Mouse (Mus musculus) neural tube, embryonic 13.5 days (tissue): ENCODE data around the gene Nav2. TPM values are rescaled to one million over a fixed set of nuclear protein-coding genes. Genes with fewer than 3 reads are reported as not detected.
A peak's percentile ranks its signal among the peaks of the same experiment; 100 is the strongest.

ENCODE experiments used
- ATAC-seq: fragments of 200-750 bp; cut with Nextera tagmentation; 2 replicates; pipeline ENCODE4 v1.8.0; 2017; ENCODE audit warnings: low read depth, mild to moderate bottlenecking, moderate TSS enrichment, moderate library complexity
- H3K27ac ChIP-seq: fragments of 300-500 bp; sonication (generic); replicated peaks from 2 replicates; pipeline ENCODE4 v1.5.1; 2015; ENCODE audit warnings: moderate library complexity, mild to moderate bottlenecking, inconsistent platforms
- H3K27me3 ChIP-seq: fragments of 300-500 bp; sonication (generic); 2 replicates; pipeline ENCODE4 v1.6.1; 2015; ENCODE audit warnings: mild to moderate bottlenecking, inconsistent platforms
- H3K36me3 ChIP-seq: fragments of 300-500 bp; sonication (generic); 2 replicates; pipeline ENCODE4 v1.6.1; 2015; ENCODE audit warnings: mild to moderate bottlenecking, inconsistent platforms
- H3K4me1 ChIP-seq: fragments of 300-500 bp; sonication (generic); replicated peaks from 2 replicates; pipeline ENCODE4 v1.6.1; 2015; ENCODE audit warnings: inconsistent platforms
- H3K4me2 ChIP-seq: fragments of 300-500 bp; sonication (generic); 2 replicates; pipeline ENCODE4 v1.6.1; 2015; ENCODE audit warnings: inconsistent platforms, mild to moderate bottlenecking, moderate library complexity
- H3K4me3 ChIP-seq: fragments of 300-500 bp; sonication (generic); 2 replicates; pipeline ENCODE4 v1.5.1; 2015; ENCODE audit warnings: mild to moderate bottlenecking, inconsistent platforms
- H3K9ac ChIP-seq: fragments of 300-500 bp; sonication (generic); 2 replicates; pipeline ENCODE4 v1.6.1; 2015; ENCODE audit warnings: moderate library complexity, mild to moderate bottlenecking, inconsistent platforms
- H3K9me3 ChIP-seq: fragments of 300-500 bp; sonication (generic); 2 replicates; pipeline ENCODE4 v1.6.1; 2016; ENCODE audit warnings: inconsistent platforms
- WGBS: fragments of 180-500 bp; shearing (Covaris S2); methylation state at CpG from one replicate; pipeline ENCODE4 v1.1.7; 2015; 5-methylcytosine and 5-hydroxymethylcytosine counted together
- polyA plus RNA-seq: library from polyadenylated mRNA; unstranded; fragments of >200 nt; fragmentation: Nextera tagmentation; extraction: Ambion mirVana; gene quantifications from 2 replicates; pipeline ENCODE4 v1.2.1, GENCODE M21; 2015

Gene Nav2
- polyA plus RNA-seq, 1 experiment from 2014 or later = 19.6 TPM

DNA sequence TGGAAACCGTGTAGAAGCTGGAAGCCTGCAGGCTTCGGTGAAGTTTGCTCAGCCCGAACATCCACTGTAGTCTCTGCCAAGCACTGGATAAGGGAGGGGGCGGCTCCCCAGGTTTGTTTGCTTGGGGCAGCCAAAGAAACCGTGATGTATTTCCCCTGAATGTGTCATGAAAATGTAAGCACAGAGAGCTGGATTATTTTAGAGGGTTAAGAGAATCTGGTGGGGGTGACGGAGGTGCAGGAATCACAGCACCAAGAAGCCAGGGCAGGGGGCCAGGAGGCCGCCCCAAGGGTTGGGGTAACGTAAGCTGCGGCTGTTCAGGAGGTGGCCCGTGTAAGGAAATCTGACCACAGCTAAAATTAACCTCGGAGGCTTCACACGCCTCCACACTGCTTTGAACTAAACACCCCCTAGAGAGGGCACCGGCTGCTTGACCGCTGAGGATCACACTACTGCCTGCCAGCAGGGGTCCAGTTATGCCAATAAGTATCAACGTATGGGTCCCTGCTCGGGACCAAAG is 434.6 kb downstream of the Nav2 start:
- Histone ChIP-seq H3K27ac (no peak overlapping the region), H3K36me3 (no peaks in the 10 kb centered on the region), H3K9ac (peak overlapping the region; percentile 35; the same call in 1 of the 2 replicates), H3K4me2 (0 out of 2 replicates have a peak overlapping the region, but pooled peaks have one; percentile 1), H3K27me3 (no peaks in the 10 kb centered on the region), H3K9me3 (no peaks in the 10 kb centered on the region), H3K4me3 (no peak overlapping the region), H3K4me1 (peaks cover 58% of the 10 kb centered on the region)
- ATAC-seq = 0 out of 2 replicates have a peak, but pooled peaks have one; percentile 33
- WGBS = 11% methylated on average over 16 of the region's 16 CpGs

DNA sequence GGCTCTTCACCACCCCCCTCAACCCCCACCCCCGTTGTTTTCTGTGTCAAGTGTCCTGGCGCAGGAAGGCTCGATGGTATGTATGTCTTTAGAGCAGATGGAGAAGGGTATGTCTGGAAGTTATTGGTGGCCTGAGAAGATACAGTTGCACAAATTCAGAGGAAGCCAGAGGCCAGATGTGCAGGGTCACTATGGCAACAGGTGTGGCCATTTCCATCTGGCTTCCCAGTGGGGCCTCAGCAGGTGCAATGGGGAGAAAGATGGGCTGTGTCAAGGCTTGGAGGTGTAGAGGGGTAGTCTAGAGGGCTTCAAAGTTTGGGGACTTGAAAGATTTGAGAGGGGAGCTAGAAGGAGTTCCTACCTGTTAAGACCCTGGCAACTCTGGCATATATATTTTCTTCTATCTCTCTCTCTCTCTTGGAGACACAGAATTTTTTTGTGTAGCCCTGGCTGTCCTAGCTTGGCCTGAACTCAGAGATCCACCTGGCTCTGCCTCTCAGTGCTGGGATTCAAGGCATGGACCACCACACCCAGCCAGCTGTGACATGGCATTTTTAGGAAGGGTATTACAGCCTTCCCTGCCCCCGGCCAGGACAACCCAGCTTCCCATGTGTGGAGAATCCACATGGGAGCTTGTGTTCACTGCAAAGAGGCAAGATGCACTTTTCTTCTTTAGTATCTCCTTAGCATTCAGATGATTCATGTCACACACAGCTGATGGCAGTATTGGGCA is 435.4 kb downstream of the Nav2 start:
- no peak overlapping the region for H3K9ac ChIP-seq
- 23% methylated on average over 4 of the region's 4 CpGs for WGBS
- H3K4me1 ChIP-seq = peaks cover 66% of the 10 kb centered on the region
- H3K4me3 ChIP-seq = no peak overlapping the region
- no peaks in the 10 kb centered on the region for H3K27me3 ChIP-seq
- H3K36me3 ChIP-seq = no peaks in the 10 kb centered on the region
- H3K27ac ChIP-seq = no peak overlapping the region
- no peak overlapping the region for H3K4me2 ChIP-seq
- H3K9me3 ChIP-seq = no peaks in the 10 kb centered on the region
- no peak for ATAC-seq

DNA sequence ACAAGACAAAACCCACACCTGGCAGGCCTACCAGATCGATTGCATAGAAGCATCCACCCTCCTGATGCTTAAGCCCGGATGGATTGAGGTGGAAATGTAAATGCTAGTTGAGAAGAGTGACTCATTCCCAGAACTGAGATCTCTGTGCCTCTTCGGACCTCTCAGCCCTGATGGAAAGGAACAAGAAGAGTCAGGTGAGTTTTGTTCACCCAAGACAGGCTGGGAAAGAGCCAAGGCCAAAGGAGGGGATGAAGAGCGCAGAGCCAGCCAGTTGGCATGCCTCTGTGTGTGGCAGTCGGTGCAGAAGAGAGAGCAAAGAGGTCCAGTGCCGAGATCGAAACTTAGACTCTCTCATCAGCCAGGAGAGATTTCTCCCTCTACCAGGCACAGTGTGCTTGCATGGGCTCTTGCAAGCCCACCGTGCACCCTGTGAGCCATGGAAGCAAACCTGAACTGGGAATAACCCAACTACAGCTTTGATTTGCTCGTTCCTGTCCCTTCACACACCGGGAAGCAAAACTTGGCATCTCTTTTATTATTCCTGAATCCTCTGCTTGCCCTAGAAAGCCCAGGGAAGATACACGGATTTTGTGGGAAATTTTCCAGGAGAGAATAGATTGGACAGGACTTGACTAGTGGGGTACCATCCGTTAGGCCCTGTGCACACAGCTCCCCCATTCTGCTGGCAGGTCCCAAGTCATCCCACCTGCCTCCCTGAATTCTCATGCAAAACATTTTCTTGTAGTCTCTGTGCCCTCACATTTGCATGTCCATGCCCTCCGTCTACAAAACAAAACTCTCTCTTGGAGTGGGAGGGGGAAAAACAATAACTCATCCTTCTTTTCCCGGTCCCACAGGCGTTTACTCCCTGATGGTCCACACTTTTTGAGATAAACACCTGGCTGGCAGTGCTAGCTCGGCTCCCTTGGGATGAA is 439.1 kb downstream of the Nav2 start:
- no peaks in the 10 kb centered on the region for H3K9me3 ChIP-seq
- no peak overlapping the region for H3K4me3 ChIP-seq
- no peak for ATAC-seq
- 26% methylated on average over 16 of the region's 16 CpGs for whole genome bisulfite sequencing
- H3K4me1 ChIP-seq = peaks cover 52% of the 10 kb centered on the region
- H3K36me3 ChIP-seq = no peaks in the 10 kb centered on the region
- H3K27ac ChIP-seq = no peak overlapping the region
- H3K9ac ChIP-seq = no peak overlapping the region
- no peaks in the 10 kb centered on the region for H3K27me3 ChIP-seq
- H3K4me2 ChIP-seq = no peak overlapping the region

DNA sequence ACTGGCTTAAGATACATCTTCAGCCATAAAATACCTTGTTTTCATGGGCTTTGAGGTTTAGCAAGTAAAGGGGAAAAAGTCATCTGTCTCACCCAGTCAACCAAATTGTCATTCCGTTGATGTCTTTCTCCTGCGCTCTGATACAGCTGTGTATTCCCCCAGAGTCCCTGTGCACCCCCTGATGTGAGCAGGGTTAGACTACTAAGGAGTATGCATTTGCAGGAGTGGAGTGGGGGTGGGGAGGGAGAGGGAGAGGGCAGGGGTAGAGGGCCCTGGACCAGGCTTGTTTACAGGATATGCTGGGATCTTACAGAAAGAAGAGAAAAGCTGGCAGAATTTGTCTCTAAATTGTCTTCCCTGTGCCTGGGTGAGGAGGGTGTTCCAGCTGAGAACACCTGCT is 440.1 kb downstream of the Nav2 start:
- H3K9me3 ChIP-seq = no peaks in the 10 kb centered on the region
- H3K4me1 ChIP-seq = peaks cover 42% of the 10 kb centered on the region
- 6% methylated on average over 2 of the region's 2 CpGs for WGBS
- ATAC-seq = no peak
- H3K4me2 ChIP-seq = no peak overlapping the region
- no peak overlapping the region for H3K27ac ChIP-seq
- H3K27me3 ChIP-seq = no peaks in the 10 kb centered on the region
- H3K4me3 ChIP-seq = no peak overlapping the region
- H3K9ac ChIP-seq = no peak overlapping the region
- no peaks in the 10 kb centered on the region for H3K36me3 ChIP-seq

DNA sequence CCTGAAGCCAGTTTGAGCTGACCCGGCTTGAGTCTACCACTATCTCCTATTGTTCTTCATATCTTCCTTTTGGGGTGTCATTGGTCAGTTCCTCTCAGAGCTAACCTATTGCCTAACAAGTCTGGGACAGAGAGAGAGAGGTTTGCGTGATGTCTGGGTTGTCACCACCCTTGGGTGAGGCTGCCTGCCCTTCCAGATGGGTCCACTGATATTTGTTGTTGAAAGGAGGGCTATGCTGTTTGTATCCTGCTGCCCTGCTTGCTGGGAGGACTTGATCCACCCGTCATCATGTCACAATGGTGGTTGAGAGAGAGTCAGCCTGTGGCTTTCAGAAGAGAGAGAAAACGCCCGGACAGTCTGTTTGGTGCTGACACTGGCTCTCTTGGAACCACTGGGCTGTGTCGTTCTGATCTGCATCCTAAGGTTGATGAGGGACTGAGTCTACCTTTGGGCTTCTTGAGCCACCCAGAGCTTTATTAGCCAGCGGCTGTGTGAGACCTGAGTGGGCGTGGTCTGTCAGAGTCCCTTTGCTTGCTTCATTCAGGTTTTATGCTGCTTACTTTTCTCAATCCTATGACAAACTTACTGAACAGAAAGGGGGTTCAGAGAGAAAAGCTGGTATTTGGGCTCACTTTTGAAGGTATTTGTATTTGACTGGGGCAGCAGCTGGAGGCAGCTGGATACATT is 441.9 kb downstream of the Nav2 start:
- H3K27me3 ChIP-seq = no peaks in the 10 kb centered on the region
- H3K4me1 ChIP-seq = peaks cover 54% of the 10 kb centered on the region
- H3K9ac ChIP-seq = no peak overlapping the region
- 81% methylated on average over 8 of the region's 8 CpGs for WGBS
- no peak overlapping the region for H3K27ac ChIP-seq
- ATAC-seq = no peak
- no peak overlapping the region for H3K4me2 ChIP-seq
- H3K4me3 ChIP-seq = no peak overlapping the region
- no peaks in the 10 kb centered on the region for H3K9me3 ChIP-seq
- H3K36me3 ChIP-seq = no peaks in the 10 kb centered on the region

DNA sequence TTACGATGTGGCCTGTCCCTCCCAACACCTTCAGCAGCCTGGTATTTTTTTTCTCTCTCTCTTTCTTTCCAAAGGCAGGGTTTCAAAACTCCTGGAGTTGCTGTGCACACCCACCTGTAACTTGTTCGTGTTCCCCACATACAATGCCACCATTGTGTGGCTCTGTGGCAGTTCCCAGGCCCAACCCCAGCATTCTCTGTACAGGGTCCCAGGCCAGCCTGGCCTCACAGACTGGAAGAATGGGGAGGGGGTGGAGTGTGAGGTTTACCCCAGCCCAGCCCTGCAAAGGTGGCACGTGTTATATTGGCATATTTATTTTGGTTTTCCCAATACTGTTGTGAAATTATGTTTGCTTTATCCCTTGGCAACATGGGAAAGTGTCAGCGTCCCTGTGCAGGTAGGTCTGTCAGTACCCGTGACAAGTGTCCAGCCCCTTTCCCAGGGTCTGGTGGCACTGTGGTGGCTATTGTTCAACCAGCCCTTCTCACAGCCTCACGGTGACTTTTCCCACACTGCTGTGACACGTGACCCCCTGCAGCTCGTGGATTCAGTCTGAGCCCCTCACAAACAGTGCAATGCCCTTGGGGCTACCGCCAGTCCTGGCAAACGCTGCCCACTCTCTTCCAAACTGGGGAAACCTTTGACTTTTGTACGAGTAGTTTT is 443.2 kb downstream of the Nav2 start:
- no peaks in the 10 kb centered on the region for H3K36me3 ChIP-seq
- H3K27me3 ChIP-seq = no peaks in the 10 kb centered on the region
- no peak overlapping the region for H3K9ac ChIP-seq
- no peak overlapping the region for H3K4me3 ChIP-seq
- H3K9me3 ChIP-seq = no peaks in the 10 kb centered on the region
- H3K27ac ChIP-seq = peak overlapping the region; percentile 38; the same call in 1 of the 2 replicates
- H3K4me1 ChIP-seq = peaks cover 63% of the 10 kb centered on the region
- no peak; the same call in 1 of the 2 replicates for ATAC-seq
- 35% methylated on average over 11 of the region's 11 CpGs for WGBS
- H3K4me2 ChIP-seq = no peak overlapping the region

DNA sequence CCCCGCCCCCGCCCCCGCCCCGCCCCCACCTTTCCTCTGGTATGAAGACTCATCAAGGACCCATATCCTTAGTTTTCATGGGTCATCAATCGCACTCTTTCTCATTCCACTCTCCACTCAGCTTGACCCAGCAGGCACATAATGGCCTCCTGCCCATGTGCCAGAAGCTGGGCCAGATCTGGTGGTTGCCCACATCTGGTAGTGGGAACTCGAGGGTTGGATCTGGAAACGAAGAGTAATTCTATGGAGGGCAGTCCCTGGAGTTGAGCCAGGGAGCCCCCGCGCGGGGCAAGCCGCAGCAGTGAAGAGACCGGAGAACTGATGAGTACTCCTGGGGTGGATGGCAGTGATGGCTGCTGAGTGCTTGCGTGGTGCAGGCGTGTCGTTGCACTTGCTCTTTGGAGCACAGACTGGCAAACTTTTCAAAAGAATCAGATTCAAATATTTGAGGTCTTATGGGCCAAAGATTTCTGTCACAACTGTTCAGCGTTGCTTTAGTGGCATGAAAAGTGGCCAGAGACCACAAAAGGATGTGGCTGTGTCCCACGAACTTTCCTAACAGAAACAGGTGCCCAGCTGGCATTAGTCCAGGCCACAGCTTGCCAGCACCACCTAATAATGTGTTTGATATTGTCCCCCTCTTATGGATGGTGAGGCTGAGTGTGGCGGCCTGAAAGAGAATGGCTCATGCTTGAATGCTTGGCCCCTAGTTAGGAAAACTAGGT is 449.1 kb downstream of the Nav2 start:
- H3K9ac ChIP-seq = no peak overlapping the region
- no peaks in the 10 kb centered on the region for H3K36me3 ChIP-seq
- ATAC-seq = no peak
- H3K27ac ChIP-seq = no peak overlapping the region; the same call in 1 of the 2 replicates
- WGBS = 74% methylated on average over 18 of the region's 18 CpGs
- H3K4me3 ChIP-seq = no peak overlapping the region
- H3K9me3 ChIP-seq = no peaks in the 10 kb centered on the region
- H3K4me1 ChIP-seq = peaks cover 64% of the 10 kb centered on the region
- H3K27me3 ChIP-seq = no peaks in the 10 kb centered on the region
- no peak overlapping the region for H3K4me2 ChIP-seq

DNA sequence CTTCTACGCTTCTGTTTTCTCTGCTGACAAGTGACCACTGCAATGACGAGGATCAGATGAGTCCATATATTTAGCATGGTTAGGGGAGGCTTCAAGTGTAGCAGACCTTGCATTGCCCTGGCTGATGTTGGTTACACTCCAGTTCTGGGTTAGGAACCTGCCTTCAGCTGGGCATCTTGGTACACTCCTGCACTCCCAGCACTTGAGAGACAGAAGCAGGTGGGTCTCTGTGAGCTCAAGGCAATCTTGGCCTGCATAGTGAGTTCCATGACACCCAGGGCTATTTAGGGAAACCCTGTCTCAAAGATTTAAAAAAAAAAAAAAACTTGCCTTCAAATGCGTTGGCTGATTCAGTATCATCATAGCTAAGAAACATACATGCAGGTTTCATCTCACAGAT is 450.6 kb downstream of the Nav2 start:
- H3K9me3 ChIP-seq = no peaks in the 10 kb centered on the region
- no peaks in the 10 kb centered on the region for H3K36me3 ChIP-seq
- peaks cover 60% of the 10 kb centered on the region for H3K4me1 ChIP-seq
- no peaks in the 10 kb centered on the region for H3K27me3 ChIP-seq
- 90% methylated on average over 3 of the region's 3 CpGs for WGBS
- H3K27ac ChIP-seq = no peak overlapping the region
- H3K4me3 ChIP-seq = no peak overlapping the region
- no peak overlapping the region for H3K4me2 ChIP-seq
- no peak for ATAC-seq
- H3K9ac ChIP-seq = no peak overlapping the region

DNA sequence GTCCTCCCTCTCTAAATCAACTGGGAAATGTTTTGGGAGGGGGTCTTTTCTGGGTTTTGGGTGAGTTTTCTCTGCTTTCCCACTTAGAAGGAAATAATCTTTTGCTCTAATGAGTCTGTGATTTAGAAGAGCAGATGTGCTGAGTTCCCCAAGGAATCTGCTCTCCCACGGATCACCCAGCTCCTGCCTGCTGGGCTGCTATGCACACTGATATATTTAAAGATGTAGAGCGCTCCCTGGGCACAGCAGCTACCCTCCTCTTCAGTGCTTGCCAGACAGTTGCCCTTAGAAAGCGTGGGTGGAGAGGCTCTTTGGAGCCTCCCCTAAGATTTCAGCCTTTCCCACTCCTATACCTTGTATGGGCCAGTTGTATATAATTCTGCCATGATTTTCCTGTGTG is 452.1 kb downstream of the Nav2 start:
- Histone ChIP-seq H3K9ac (no peak overlapping the region), H3K27ac (peak overlapping the region; percentile 61), H3K36me3 (no peaks in the 10 kb centered on the region), H3K4me1 (peaks cover 46% of the 10 kb centered on the region), H3K9me3 (no peaks in the 10 kb centered on the region), H3K4me2 (no peak overlapping the region), H3K27me3 (no peaks in the 10 kb centered on the region), H3K4me3 (no peak overlapping the region)
- no peak for ATAC-seq
- 57% methylated on average over 3 of the region's 3 CpGs for whole genome bisulfite sequencing

DNA sequence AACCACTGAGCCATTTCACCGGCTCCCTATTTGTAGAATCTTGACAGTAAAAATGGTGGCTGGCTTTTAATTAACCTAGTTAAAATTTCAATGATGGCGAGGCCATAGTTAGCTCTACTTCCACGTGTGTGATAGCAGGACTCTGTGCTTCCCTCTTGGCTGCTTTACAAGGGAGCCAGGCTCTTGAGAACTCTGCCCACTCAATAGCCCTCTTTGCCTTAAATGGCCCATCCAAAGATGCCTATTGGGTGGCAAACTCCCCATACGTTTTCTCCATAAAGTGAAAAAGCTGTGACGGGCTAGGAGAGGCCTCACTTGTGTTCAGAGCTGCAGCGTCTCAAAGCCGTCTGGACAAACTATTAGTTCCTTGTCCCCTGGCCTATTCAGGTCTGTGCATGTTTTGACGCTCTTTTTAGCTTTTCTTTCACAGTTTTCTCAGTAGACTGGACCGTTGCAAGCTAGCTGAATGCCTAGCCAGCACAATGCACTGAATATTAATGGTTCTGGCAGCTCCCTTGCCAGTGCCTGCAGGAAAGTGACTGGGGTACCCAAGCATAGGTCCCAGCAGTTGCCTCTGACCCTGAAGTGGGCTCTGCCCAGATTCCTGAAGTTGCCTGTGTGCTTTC is 453.1 kb downstream of the Nav2 start:
- Histone ChIP-seq H3K36me3 (no peaks in the 10 kb centered on the region), H3K4me2 (no peak overlapping the region), H3K27me3 (no peaks in the 10 kb centered on the region), H3K4me1 (peaks cover 36% of the 10 kb centered on the region), H3K27ac (peak overlapping the region; percentile 61), H3K9me3 (no peaks in the 10 kb centered on the region), H3K9ac (no peak overlapping the region), H3K4me3 (no peak overlapping the region)
- 29% methylated on average over 9 of the region's 9 CpGs for WGBS
- ATAC-seq = peak; percentile 64
